Mouse (Mus musculus): ENCODE results near the gene Shc3.

- TF ChIP-seq CTCF (IDR thresholded peaks at IDR 0.05) (no peak), EP300 (IDR thresholded peaks at IDR 0.05; ENCODE audit: insufficient read depth, low read depth, low read length) (no peak)
These were observed 100.4 kb downstream of the Shc3 start for GRCm38 (mm10) chr13:51468697-51469250.
